Mouse (Mus musculus): ENCODE measurements around the gene Ube2j1. TPM values are rescaled to one million over a fixed set of nuclear protein-coding genes. Genes with fewer than 3 reads are reported as not detected.
A peak's percentile ranks its signal among the peaks of the same experiment; 100 is the strongest.

Ube2j1 gene
- polyA plus RNA-seq, 1 experiment from 2014 or later = 55.8 TPM

DNA sequence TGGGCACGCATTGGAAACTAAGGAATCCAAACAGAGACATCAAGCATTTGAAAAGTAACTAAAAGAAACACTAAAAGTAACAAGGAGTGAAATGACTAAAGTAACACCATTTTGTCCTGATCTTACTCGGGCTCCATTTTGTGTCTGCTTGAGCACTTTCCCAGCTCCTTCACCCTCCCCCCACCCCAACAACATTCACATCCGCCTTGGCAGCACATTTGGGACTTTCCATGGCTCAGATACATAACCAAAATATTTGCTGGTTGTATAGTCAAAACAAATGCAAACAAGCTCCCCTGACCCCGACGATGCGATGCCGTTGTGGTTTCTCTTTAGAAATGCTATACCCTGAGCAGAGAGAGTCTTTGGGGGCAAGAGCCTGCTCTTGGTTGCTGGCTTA, 2.1 kb upstream of the Ube2j1 start:
- 90% methylated on average over 7 of the region's 7 CpGs for WGBS
- Histone ChIP-seq H3K9ac (no peak overlapping the region), H3K4me3 (no peak overlapping the region), H3K9me3 (replicated peaks) (no peaks in the 10 kb centered on the region), H3K27me3 (no peaks in the 10 kb centered on the region), H3K4me2 (replicated peaks) (no peak overlapping the region), H3K36me3 (0 out of 2 replicates have a peak, but pooled peaks cover 5% of the 10 kb centered on the region), H3K27ac (no peak overlapping the region), H3K4me1 (peaks cover 20% of the 10 kb centered on the region)
- no peak for ATAC-seq (ENCODE audit: low FRiP score)

DNA sequence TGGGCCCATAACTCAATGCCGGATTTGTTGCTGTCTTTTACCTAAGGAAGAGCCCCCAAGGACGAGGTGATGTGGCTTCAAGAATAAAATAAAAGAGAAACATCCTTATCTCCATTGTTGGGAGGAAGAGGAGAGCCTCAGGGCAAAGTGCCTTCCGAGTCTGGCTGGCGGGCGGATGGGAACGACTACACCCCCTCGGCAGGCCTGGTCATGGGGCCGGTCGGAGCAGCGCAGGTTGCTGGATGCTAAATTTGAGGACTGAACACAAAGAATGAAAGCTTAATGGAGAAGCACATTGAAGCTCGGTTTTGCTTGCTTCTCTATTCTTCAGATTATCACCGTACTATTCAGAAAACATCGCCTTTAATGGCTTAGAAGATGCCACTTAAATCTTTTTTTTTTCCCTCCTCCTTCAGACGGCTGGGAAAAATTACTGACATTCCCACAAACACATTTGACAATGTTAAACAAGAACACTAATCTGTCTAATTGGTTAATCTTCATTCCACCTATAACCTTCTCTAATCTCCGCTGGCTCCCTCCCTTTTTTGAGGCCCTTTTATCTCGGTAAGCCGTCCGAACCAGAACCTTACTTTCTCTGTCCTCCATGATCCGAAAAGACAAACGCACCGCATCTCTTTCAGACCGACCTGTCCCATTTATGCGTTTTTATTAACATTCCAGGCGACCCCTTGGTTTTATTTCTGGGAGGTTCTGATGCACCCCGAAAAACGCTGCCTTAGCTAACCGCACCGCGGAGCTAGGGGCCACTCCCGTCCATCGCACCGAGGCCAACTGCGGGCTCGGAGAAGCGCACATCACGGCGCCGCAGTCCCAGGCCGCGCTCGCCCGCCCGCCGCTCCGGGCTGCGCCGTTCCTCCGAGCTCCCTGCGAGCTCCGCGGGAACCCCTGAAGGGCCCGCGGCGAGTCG, 687 bp upstream of the Ube2j1 start:
- H3K9me3 ChIP-seq (replicated peaks) = no peaks in the 10 kb centered on the region
- peaks cover 11% of the 10 kb centered on the region; the same call in 1 of the 2 replicates for H3K36me3 ChIP-seq
- ATAC-seq (ENCODE audit: low FRiP score) = peak; percentile 85
- 2% methylated on average over 55 of the region's 55 CpGs for WGBS
- H3K27ac ChIP-seq = peak overlapping the region; percentile 98
- peaks cover 21% of the 10 kb centered on the region for H3K4me1 ChIP-seq
- peak overlapping the region; percentile 63 for H3K4me2 ChIP-seq (replicated peaks)
- no peaks in the 10 kb centered on the region for H3K27me3 ChIP-seq
- H3K4me3 ChIP-seq = peak overlapping the region; percentile 89
- H3K9ac ChIP-seq = peak overlapping the region; percentile 96

DNA sequence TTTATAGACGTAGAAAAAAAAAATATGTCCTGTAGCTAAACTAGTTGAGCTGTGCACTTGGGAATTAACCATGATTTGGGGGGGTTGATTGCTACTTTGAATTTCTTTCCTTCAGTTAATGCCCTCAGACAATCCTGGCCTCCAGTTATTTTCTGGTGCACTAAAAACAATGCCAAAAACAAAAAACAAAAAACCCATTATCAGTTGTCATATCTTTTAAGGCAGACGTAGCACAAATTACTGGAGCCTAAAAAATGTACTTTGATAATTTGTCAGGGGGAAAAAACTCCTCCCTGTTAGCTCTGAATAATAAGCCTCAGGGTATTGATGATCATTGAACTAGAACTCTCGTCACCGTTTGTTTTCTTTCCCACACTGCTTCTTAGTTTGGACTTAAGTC, 829 bp downstream of the Ube2j1 start:
- Histone ChIP-seq H3K36me3 (peaks cover 14% of the 10 kb centered on the region; the same call in 1 of the 2 replicates), H3K4me1 (peaks cover 21% of the 10 kb centered on the region), H3K4me2 (replicated peaks) (peak overlapping the region; percentile 63), H3K9ac (peak overlapping the region; percentile 96), H3K4me3 (peak overlapping the region; percentile 89), H3K27ac (peak overlapping the region; percentile 98), H3K9me3 (replicated peaks) (no peaks in the 10 kb centered on the region), H3K27me3 (no peaks in the 10 kb centered on the region)
- 4% methylated on average over 4 of the region's 4 CpGs for WGBS
- no peak for ATAC-seq (ENCODE audit: low FRiP score)

DNA sequence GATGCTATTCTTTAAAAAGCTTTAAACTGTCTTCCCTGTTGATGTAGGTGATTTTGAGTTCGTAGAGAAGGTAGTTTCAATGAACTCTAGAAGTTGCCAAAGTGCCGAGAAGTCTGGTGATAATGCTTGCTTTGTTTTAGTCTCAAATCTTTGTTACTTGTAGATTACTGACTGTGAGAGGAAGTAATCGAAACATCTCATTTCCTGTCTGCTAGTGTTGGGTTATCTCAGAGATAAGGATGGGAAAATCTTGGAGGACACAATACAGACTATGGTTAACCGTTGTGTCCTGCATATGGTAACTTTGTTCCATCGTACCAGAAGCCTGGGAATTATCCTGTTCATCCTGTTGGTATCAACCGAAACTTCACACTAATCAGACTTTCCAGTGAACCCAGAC, 2.3 kb downstream of the Ube2j1 start:
- Histone ChIP-seq H3K9ac (no peak overlapping the region), H3K4me2 (replicated peaks) (no peak overlapping the region), H3K4me1 (peaks cover 21% of the 10 kb centered on the region), H3K4me3 (no peak overlapping the region), H3K27ac (no peak overlapping the region), H3K36me3 (peaks cover 15% of the 10 kb centered on the region), H3K27me3 (no peaks in the 10 kb centered on the region), H3K9me3 (replicated peaks) (no peaks in the 10 kb centered on the region)
- no peak for ATAC-seq (ENCODE audit: low FRiP score)
- WGBS = 87% methylated on average over 6 of the region's 6 CpGs

DNA sequence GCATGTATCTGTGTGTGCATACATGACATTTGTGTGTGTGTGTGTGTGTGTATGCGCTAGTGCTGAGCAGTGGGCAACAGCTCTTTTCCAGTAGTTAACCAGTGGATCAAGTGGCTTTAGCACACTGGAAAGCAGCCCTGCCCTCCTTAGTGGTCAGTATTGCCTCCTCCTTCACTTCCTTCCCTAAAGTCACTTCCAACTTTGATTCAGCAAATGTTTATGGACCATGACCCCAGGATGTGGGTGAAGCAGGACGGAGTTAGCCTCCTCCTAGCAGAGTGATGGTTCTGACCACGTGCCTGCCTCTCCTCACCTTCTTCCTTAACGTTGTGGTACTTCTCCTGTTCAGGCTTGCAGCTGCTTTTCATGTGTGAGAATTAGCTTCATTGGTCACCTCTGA, 8.6 kb downstream of the Ube2j1 start:
- no peaks in the 10 kb centered on the region for H3K9me3 ChIP-seq (replicated peaks)
- no peak for ATAC-seq (ENCODE audit: low FRiP score)

DNA sequence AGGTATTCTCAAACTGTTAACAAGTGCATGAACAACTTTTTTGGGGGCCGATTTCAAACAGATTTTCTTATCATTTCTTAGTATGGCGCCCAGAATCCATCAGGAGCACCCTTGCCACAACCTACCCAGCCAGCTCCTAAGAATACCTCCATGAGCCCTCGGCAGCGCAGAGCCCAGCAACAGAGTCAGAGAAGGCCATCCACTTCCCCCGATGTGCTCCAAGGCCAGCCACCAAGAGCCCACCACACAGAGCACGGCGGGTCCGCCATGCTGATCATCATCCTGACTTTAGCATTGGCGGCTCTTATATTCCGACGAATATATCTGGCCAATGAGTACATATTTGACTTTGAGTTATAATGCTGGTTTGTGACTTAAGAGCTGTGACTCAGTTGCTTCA, 18.4 kb downstream of the Ube2j1 start:
- Histone ChIP-seq H3K27me3 (no peaks in the 10 kb centered on the region), H3K27ac (no peak overlapping the region), H3K4me2 (replicated peaks) (no peak overlapping the region), H3K4me1 (no peaks in the 10 kb centered on the region), H3K9ac (no peak overlapping the region), H3K9me3 (replicated peaks) (no peaks in the 10 kb centered on the region), H3K4me3 (no peak overlapping the region), H3K36me3 (peaks cover 74% of the 10 kb centered on the region)
- no peak for ATAC-seq (ENCODE audit: low FRiP score)
- WGBS = 95% methylated on average over 11 of the region's 11 CpGs

More for the DNA sequence above, 8.6 kb downstream of the Ube2j1 start:
- Histone ChIP-seq H3K4me2 (replicated peaks) (no peak overlapping the region), H3K4me1 (no peaks in the 10 kb centered on the region), H3K27ac (no peak overlapping the region), H3K27me3 (no peaks in the 10 kb centered on the region), H3K4me3 (no peak overlapping the region), H3K9ac (no peak overlapping the region), H3K36me3 (peaks cover 67% of the 10 kb centered on the region)
- WGBS = 93% methylated on average over 4 of the region's 4 CpGs

DNA sequence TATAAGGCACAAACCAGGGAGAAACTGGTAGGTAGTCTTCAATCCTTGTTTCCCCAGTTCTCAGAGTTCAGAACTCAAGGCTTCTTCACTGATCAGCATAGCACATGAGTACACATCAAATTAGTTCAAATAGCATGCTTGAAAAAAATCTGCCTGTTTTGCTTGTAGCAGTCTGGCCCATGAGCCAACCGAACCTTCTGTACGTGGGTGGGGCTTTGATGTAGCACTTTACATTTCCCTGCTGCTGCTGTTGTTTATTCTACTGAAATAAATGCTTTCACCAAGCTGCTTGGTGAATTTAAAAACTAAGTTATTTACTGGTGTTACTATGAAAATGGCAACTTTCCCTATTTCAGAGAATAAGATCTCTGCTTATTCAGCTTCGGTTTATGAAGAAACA, 20.8 kb downstream of the Ube2j1 start:
- H3K9ac ChIP-seq = no peak overlapping the region
- peaks cover 52% of the 10 kb centered on the region for H3K36me3 ChIP-seq
- H3K27me3 ChIP-seq = no peaks in the 10 kb centered on the region
- no peak overlapping the region for H3K4me2 ChIP-seq (replicated peaks)
- ATAC-seq (ENCODE audit: low FRiP score) = no peak
- no peak overlapping the region for H3K27ac ChIP-seq
- H3K4me3 ChIP-seq = no peak overlapping the region
- H3K9me3 ChIP-seq (replicated peaks) = no peaks in the 10 kb centered on the region
- no peaks in the 10 kb centered on the region for H3K4me1 ChIP-seq
- WGBS = 93% methylated on average over 3 of the region's 3 CpGs

DNA sequence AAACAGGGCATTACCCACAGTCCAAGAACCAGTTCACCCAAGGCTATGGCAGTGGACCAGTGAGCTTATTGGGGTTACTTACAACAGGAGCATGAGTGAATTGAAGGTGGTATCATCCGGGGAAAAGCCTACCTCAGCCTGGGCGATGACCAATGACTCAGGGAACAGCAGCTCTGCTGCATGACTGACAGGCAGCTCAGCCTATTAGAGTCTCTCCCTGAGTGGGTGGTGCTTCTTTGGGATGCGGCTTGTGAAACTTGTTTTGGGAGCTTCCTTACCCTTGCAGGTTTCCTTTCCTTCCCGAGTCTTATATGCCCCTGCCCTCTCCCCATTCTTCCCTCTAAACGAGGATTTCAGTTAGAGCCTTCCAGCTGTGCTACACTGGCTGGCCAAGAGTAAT, 21.4 kb downstream of the Ube2j1 start:
- Histone ChIP-seq H3K9me3 (replicated peaks) (no peaks in the 10 kb centered on the region), H3K27me3 (no peaks in the 10 kb centered on the region), H3K4me2 (replicated peaks) (no peak overlapping the region), H3K27ac (no peak overlapping the region), H3K4me1 (no peaks in the 10 kb centered on the region), H3K36me3 (peaks cover 49% of the 10 kb centered on the region), H3K9ac (no peak overlapping the region), H3K4me3 (no peak overlapping the region)
- ATAC-seq (ENCODE audit: low FRiP score) = no peak
- 90% methylated on average over 5 of the region's 5 CpGs for WGBS

DNA sequence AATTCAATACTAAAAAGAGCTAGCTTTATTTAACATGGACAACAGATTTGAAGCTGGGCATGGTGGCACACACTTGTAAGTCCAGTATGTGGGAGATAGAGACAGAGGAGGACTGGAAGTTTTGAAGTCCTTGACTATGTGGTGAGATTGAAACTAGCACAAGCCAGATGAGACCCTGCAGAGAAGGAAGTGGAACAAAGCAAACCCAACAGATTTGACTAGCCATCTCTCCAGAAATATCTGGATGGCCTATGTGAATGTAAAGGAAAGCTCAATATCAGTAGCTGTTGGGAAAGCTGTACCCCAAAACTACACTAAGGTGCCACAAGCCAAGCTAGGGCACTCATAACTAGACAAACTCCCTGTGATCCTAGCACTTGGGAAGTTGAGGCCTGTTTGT, 23.2 kb downstream of the Ube2j1 start:
- ATAC-seq (ENCODE audit: low FRiP score) = no peak
- peaks cover 34% of the 10 kb centered on the region for H3K36me3 ChIP-seq
- H3K4me3 ChIP-seq = no peak overlapping the region

DNA sequence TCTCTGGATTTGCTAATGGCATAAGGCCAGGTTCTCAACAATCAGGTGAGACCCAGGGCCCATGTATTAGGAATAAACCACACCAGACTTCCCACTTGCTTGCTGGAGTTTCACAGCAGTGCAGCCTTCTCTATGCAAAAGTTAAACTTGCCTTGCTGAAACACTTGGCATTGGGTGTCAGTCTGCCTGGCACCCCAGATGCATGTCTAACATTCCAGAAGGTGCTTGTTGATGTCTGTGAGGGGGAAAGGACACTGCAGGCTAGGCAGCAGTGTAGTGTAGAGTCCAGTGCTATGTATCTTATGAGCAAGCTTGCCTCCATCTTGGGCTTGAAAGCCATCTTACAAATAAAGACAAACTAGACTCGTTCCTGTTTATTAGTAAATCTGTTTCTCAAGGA, 25.1 kb downstream of the Ube2j1 start:
- H3K36me3 ChIP-seq = peaks cover 19% of the 10 kb centered on the region
- no peak for ATAC-seq (ENCODE audit: low FRiP score)
- WGBS = 81% methylated on average over 1 of the region's 1 CpGs
- H3K9me3 ChIP-seq (replicated peaks) = no peaks in the 10 kb centered on the region
- H3K4me2 ChIP-seq (replicated peaks) = no peak overlapping the region
- no peak overlapping the region for H3K27ac ChIP-seq
- H3K27me3 ChIP-seq = no peaks in the 10 kb centered on the region
- no peak overlapping the region for H3K9ac ChIP-seq
- H3K4me1 ChIP-seq = no peaks in the 10 kb centered on the region
- H3K4me3 ChIP-seq = no peak overlapping the region

More for the DNA sequence above, 23.2 kb downstream of the Ube2j1 start:
- H3K4me1 ChIP-seq = no peaks in the 10 kb centered on the region
- H3K9me3 ChIP-seq (replicated peaks) = no peaks in the 10 kb centered on the region
- H3K27me3 ChIP-seq = no peaks in the 10 kb centered on the region
- H3K9ac ChIP-seq = no peak overlapping the region
- H3K27ac ChIP-seq = no peak overlapping the region
- no peak overlapping the region for H3K4me2 ChIP-seq (replicated peaks)

DNA sequence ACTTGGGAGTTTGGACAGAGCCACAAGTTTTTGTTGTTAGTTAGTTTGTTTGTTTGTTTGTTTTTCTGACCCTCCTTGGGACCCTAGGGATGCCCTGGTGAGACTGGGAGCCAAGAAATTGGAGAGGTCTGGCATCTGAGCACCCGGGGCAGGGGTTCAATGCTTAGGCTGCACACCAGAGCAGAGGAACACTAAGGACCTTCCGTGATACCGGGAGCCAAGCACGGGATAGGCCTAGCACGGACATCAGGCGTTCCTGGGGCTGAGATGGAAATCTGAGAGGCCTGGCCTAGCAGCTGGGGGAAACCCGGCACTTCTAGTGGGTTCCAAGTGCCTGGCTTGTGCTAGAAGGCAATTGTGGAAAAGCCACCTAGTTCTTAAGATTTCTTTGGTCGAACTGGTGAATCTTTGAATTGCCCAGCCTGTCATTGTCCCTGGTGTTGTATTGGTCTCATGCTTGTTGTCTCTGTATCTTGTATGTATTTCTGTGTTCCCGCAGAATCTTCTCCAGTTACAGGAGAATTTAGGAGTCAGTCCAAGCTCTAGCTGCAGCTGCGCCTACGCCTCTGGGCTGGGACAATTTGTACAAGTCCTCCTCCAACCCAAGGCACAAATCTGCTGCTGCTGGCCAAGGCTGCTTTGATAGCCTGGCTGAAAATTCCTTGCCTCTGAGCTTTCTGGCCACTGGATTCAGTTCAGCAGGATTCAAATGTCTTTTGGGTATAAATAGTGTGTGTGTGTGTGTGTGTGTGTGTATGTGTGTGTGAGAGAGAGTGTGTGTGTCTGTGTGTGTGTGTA, 26.9 kb downstream of the Ube2j1 start:
- Histone ChIP-seq H3K36me3 (0 out of 2 replicates have a peak, but pooled peaks cover 4% of the 10 kb centered on the region), H3K4me2 (replicated peaks) (no peak overlapping the region), H3K4me3 (no peak overlapping the region), H3K27ac (no peak overlapping the region), H3K9ac (no peak overlapping the region), H3K4me1 (no peaks in the 10 kb centered on the region), H3K27me3 (no peaks in the 10 kb centered on the region), H3K9me3 (replicated peaks) (no peaks in the 10 kb centered on the region)
- ATAC-seq (ENCODE audit: low FRiP score) = no peak
- 79% methylated on average over 11 of the region's 11 CpGs for WGBS

DNA sequence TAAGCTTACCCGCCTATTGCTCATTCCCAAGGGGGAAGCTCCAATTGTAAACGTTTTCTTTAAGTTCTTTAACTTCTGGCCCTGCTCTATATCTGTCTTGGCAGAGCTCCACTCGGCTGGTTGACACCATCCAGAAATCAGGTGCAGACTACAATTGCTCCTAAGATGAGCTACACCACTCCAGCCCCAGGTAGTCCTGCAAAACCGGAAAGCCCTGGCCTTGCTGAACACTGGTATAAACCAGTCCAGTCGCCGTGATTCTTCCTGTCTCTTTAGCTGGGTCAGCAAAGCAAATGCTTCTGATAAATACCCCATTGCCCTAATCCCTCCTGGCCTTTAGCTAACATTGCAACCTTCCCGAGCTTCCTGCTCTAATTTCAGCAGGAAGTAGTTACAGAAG, 29.9 kb downstream of the Ube2j1 start:
- H3K27ac ChIP-seq = no peak overlapping the region
- no peaks in the 10 kb centered on the region for H3K4me1 ChIP-seq
- no peak overlapping the region for H3K4me3 ChIP-seq
- no peak for ATAC-seq (ENCODE audit: low FRiP score)
- WGBS = 65% methylated on average over 7 of the region's 7 CpGs
- H3K9ac ChIP-seq = no peak overlapping the region
- no peaks in the 10 kb centered on the region for H3K9me3 ChIP-seq (replicated peaks)
- H3K27me3 ChIP-seq = no peaks in the 10 kb centered on the region
- H3K4me2 ChIP-seq (replicated peaks) = no peak overlapping the region
- no peaks in the 10 kb centered on the region for H3K36me3 ChIP-seq
